Mouse (Mus musculus): ENCODE data around the gene Pccb.

DNA sequence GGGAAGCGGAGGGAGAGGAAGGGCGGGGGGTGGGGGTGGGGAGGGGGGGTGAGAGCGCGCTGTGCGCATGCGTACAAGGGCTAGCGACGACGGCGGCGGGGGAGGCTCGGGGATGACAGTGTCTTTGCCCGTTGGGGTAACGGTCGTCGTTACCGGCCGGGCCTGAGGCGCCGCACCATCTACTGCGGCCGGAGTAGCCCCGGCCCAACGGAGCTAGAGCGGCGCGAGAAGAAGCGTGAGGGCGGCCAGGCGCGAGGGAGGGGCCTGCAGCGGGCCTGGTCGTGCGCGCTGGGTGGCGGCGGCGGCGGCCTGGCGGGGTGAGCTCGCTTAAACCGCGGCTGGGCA, 39.3 kb upstream of the Pccb start, which contains the start of gene Msl2:
- TF ChIP-seq POLR2A (IDR thresholded peaks at IDR 0.05; ENCODE audit: extremely low read depth, insufficient read depth, low read length) (peak; percentile 76), CTCF (IDR thresholded peaks at IDR 0.05; ENCODE audit: extremely low read depth, insufficient read depth, low read length) (no peak)
